Comparison of ENCODE assay signal across 21 mouse cellular contexts in the genomic region with DNA sequence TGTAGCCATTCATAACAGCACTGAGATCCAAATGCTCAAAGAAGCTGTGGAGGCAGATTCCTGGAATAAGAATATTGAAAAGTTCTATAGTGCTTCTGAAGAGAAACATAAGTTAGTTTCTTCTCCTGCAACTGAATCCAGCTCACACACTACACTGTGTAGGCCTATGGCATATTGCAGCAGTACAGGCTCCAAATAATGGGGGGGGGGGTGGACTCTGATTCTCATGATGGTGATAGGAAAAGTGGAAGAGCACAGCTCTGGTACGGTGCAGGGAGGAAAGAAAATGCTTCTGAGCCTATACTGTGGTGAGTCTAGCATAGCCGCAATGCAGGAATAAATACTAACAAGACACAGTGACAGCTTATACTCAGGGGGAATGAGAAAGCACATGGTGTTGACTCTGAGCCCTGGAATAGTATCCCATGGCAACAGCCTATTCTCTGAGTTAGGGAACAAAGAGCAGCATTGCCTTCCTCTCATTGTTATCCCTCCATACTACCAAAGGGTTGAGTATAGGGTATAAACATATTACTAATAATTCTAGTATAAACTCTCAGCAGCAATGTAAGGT.
DNase-seq lines count a peak whose midpoint lies in the region; ATAC-seq and TF ChIP-seq lines count a peak whose summit lies in the region.
"Had no signal": no experiment of that assay in that cellular context is flagged by ENCODE, and none has a peak within 500 bp of the region (broad histone marks: within the 10 kb centered on the region; RNA-seq: fewer than 3 reads in every experiment).

No protein-coding gene starts in this region.

- no peaks in the 10 kb centered on the region for H3K9me3 ChIP-seq in forebrain, embryonic 13.5 days (replicated peaks)
- no peaks in the 10 kb centered on the region for H3K9me3 ChIP-seq in hindbrain, embryonic 15.5 days
- no peaks in the 10 kb centered on the region for H3K9me3 ChIP-seq in midbrain, postnatal 0 days (ENCODE audit: low read length)
- H3K9me3 ChIP-seq: embryonic facial prominence, embryonic 15.5 days; heart, embryonic 15.5 days; limb, embryonic 13.5 days had no signal

- 0 out of 2 replicates have a peak, but pooled peaks have one; percentile 41 for ATAC-seq in forebrain, embryonic 13.5 days
- peak; percentile 56; the same call in 1 of the 2 replicates for ATAC-seq in hindbrain, embryonic 15.5 days (ENCODE audit: low FRiP score, low read depth)
- no peak for ATAC-seq in midbrain, postnatal 0 days (ENCODE audit: low FRiP score)
- ATAC-seq: lung, postnatal 0 days had no signal

- DNase-seq in layer of hippocampus, adult 9-11 months: peak; percentile 4
- no peak for DNase-seq in layer of hippocampus, adult 2 months (ENCODE audit: low spot score in 2 of 2)
- DNase-seq in midbrain, postnatal 0 days (ENCODE audit: low spot score): peak; percentile 48
- DNase-seq in adrenal gland, postnatal 14 days: no peak
- no peak for DNase-seq in thymus, postnatal 10 days (ENCODE audit: low spot score in 2 of 2)
- DNase-seq: adrenal gland, postnatal 10 days; cerebellum, adult 8-10 months; gastrocnemius, postnatal 10 days; heart, adult 2 months; kidney, adult 2 months; kidney, postnatal 14 days; right cerebral cortex, postnatal 14 days; thymus, postnatal 36 days had no signal

- no peak overlapping the region for H3K4me3 ChIP-seq in layer of hippocampus, adult 2 months
- no peak overlapping the region for H3K4me3 ChIP-seq in forebrain, embryonic 13.5 days
- H3K4me3 ChIP-seq in hindbrain, embryonic 15.5 days: no peak overlapping the region
- H3K4me3 ChIP-seq in midbrain, postnatal 0 days (ENCODE audit: low read depth, low read length): no peak overlapping the region
- H3K4me3 ChIP-seq: embryonic facial prominence, embryonic 15.5 days; heart, adult 2 months; heart, embryonic 15.5 days; limb, embryonic 13.5 days had no signal

- no peaks in the 10 kb centered on the region for H3K36me3 ChIP-seq in forebrain, embryonic 13.5 days (ENCODE audit: poor library complexity, severe bottlenecking)
- no peaks in the 10 kb centered on the region for H3K36me3 ChIP-seq in hindbrain, embryonic 15.5 days
- no peaks in the 10 kb centered on the region for H3K36me3 ChIP-seq in midbrain, postnatal 0 days (ENCODE audit: insufficient read depth, low read length)
- H3K36me3 ChIP-seq: embryonic facial prominence, embryonic 15.5 days; heart, embryonic 15.5 days; limb, embryonic 13.5 days had no signal

- H3K27me3 ChIP-seq in forebrain, embryonic 13.5 days: no peaks in the 10 kb centered on the region
- no peaks in the 10 kb centered on the region for H3K27me3 ChIP-seq in hindbrain, embryonic 15.5 days
- H3K27me3 ChIP-seq in midbrain, postnatal 0 days (ENCODE audit: insufficient read depth, low read length): no peaks in the 10 kb centered on the region
- H3K27me3 ChIP-seq: embryonic facial prominence, embryonic 15.5 days; heart, embryonic 15.5 days; limb, embryonic 13.5 days had no signal

- H3K27ac ChIP-seq in layer of hippocampus, adult 2 months: no peak overlapping the region
- H3K27ac ChIP-seq in forebrain, embryonic 13.5 days: no peak overlapping the region
- H3K27ac ChIP-seq in hindbrain, embryonic 15.5 days (replicated peaks): no peak overlapping the region
- H3K27ac ChIP-seq in midbrain, postnatal 0 days (ENCODE audit: low read depth, low read length): no peak overlapping the region
- H3K27ac ChIP-seq: embryonic facial prominence, embryonic 15.5 days; heart, adult 2 months; heart, embryonic 15.5 days; limb, embryonic 13.5 days; liver, embryonic 14.5 days; stomach, postnatal 0 days had no signal

- H3K4me2 ChIP-seq in forebrain, embryonic 13.5 days: no peak overlapping the region
- no peak overlapping the region for H3K4me2 ChIP-seq in hindbrain, embryonic 15.5 days
- H3K4me2 ChIP-seq in midbrain, postnatal 0 days (ENCODE audit: low read depth, low read length, poor library complexity, severe bottlenecking): no peak overlapping the region
- H3K4me2 ChIP-seq: embryonic facial prominence, embryonic 15.5 days; heart, embryonic 15.5 days; limb, embryonic 13.5 days had no signal

- no peak for TF ChIP-seq CTCF in layer of hippocampus, adult 2 months (conservative IDR thresholded peaks at IDR 0.05)
- TF ChIP-seq CTCF in midbrain, postnatal 0 days (IDR thresholded peaks at IDR 0.05): no peak

- WGBS in forebrain, embryonic 13.5 days: 81% methylated on average over 2 of the region's 2 CpGs
- 57% methylated on average over 2 of the region's 2 CpGs for WGBS in hindbrain, embryonic 15.5 days
- 61% methylated on average over 2 of the region's 2 CpGs for WGBS in midbrain, postnatal 0 days

- no peaks in the 10 kb centered on the region for H3K4me1 ChIP-seq in forebrain, embryonic 13.5 days
- H3K4me1 ChIP-seq in hindbrain, embryonic 15.5 days (replicated peaks): no peaks in the 10 kb centered on the region
- no peaks in the 10 kb centered on the region for H3K4me1 ChIP-seq in midbrain, postnatal 0 days (ENCODE audit: insufficient read depth, low read length)
- H3K4me1 ChIP-seq: embryonic facial prominence, embryonic 15.5 days; heart, embryonic 15.5 days; limb, embryonic 13.5 days had no signal

- H3K9ac ChIP-seq in forebrain, embryonic 13.5 days: no peak overlapping the region
- H3K9ac ChIP-seq in hindbrain, embryonic 15.5 days: no peak overlapping the region
- no peak overlapping the region for H3K9ac ChIP-seq in midbrain, postnatal 0 days (replicated peaks; ENCODE audit: low read length, poor library complexity, severe bottlenecking)
- H3K9ac ChIP-seq: embryonic facial prominence, embryonic 15.5 days; heart, embryonic 15.5 days; limb, embryonic 13.5 days; liver, embryonic 14.5 days had no signal

Comparison
In these comparisons a context has a peak if more than half of its experiments do, and no peak if none do; other contexts are left out.
1. DNase-seq: peak in layer of hippocampus, adult 9-11 months (single experiment) and midbrain, postnatal 0 days (single experiment); none in layer of hippocampus, adult 2 months (0 of 2), adrenal gland, postnatal 14 days (single experiment) and thymus, postnatal 10 days (0 of 2).